Mouse (Mus musculus): ENCODE data around the gene Nosip.

Nosip gene

DNA sequence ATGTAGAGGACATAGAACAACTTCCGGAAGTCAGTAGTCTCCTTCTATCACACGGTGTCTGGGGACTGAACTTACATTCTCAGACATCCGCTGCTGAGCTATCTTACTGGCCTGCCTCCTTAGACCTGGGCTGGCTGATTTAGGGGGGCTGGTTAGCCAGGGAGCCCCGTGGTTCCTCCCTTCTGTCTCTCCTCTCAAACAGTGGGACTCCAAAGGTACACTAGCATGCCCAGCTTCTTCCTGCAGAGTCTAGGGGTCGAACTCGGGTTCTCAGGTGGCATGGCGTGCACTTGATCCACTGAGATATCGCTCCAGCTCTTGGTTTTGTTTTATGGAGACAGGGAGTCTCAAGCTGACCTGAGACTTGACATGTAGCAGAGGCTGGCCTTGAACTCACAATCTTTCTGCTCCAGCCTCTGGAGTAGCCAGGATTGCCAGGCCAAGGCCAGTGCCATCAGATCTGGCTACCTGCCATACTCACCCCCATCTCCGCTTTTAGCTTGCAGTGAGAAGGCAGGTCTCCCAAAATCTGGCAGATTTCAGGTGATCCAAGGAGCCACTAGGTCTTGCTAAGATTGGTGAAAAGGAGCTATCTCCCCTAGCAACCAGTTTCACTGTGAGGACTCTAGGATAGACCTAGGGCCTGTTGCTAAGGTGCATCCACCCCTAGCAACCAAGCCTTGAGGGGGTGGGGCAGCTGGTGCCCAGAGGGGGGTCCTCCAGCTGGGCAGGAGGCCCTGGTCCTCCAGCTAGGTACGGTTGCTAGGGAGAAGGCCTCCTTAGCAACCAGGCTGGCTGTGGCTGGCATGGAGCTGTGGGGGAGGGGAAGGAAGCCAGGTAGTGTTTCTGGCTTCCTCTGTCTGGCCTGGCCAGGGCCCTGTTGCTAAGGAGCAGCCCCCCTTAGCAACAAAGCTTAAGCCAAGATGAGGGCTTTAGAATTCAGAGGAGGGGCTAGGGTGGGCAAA is 3.3 kb upstream of the Nosip start:
- no peak for DNase-seq (ENCODE audit: low read depth, low spot score)

DNA sequence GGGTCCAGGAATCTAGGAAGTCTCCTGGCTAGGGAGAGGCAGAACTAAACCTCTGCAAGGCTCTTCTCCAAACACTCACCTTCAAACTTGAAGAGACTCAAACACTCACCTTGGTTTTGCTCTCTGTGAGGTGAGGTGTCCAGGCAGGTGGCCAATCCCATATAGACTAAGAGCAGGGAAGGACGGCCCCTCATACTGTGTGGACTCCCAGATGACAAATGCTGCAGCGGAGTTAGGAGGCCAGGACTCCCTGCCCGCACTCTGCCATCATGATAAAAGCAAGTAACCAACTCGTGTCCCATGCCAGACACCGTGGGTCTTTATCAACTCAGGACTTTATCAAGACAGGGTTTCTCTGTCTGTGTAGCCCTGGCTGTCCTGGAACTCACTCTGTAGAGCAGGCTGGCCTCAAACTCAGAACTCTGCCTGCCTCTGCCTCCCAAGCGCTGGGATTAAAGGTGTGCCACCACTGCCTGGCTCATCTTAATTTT is 1.6 kb upstream of the Nosip start:
- DNase-seq (ENCODE audit: low read depth, low spot score), result no peak

DNA sequence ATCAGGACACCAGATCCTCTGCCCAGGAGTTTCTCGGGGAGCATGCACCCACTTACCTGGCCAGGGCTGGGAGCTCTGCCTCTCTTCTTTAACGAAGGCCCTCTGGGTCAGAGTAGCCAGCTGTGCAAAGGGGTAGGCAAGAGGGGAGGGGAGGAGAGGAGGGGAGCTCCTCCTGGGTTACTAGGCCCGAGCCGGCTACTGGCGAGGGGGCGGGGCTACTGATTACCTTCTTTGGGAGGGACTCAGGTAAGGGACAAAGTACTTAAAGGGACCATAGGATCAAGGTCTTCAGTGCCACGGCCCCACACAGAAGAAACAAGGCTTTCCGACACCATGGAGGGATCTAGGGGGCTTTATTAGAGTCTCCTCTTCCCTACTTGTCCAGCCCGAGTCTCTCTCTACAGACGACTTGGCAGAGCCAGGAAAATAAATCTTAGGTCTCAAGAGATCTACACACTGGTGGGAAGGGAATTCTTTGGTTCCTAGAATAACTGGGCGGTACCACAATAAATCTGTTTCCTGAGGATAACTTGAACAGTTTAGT is 625 bp upstream of the Nosip start:
- DNase-seq (ENCODE audit: low read depth, low spot score), result no peak

DNA sequence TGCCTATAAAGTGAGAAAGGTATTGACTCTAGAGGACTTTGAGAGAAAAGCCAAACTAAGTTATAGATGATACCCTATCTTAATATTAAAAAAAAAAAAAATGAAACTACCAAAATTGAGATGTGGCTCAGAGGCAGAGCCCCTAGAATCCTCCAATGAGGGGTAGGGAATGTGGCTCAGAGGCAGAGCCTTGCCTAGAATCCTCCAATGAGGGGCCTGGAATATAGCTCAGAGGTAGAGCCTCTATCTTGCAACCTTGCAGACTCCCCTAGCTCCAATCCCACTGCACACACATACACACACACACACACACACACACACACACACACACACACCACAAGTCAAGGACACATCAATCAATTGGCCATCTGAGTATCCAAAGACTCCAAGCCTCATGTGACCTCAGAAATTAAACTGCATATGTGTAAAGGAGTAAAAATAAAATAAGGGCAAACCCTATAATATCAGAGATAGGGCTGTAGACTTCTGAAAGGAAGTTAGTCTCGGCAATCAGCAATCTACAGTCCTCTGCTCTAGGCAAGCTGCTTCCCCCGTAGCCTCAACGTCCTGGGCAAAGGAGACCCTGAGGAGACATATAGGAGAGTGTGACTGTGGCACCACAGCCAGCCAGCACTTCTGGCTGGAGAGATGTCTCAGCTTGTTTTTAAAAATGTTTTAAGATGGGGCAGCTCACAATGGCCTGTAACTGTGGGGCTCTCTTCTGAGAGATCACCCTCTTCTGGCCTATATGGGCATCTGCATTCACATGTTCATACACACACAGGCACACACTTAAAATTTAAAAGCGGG is 5.2 kb downstream of the Nosip start:
- DNase-seq (ENCODE audit: low read depth, low spot score), result no peak

DNA sequence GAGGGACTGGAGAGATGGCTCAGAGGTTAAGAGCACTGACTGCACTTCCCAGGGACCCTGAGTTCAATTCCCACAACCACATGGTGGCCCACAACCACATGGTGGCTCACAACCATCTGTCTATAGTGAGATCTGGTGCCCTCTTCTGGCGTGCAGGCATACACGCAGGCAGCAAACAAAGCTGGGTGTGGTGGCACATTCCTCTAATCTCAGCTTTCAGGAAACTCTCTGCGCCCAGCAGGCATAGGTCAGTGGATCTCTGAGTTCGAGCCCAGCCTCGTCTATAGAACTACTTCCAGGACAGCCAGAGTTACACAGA is 5.7 kb downstream of the Nosip start:
- peak; percentile 55 for DNase-seq (ENCODE audit: low read depth, low spot score)

DNA sequence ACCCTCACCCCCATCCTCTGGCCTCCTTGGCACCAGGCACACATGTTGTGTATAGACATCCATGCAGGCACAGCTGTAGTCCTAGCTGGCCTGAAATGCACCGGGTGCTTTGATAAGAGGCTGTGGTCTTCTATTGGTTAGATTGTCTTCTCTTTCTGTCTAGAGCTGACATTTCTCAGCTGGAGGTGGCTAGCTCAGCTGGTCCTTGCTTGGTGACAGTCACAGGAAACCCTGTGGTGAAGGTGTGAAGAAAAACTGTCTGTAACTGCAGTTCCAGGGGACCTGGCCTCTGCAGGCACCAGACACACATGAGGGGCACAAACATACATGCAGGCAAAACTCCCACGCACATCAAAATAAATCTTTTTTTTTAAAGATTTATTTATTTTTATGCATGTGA is 7.4 kb downstream of the Nosip start:
- no peak for DNase-seq (ENCODE audit: low read depth, low spot score)

DNA sequence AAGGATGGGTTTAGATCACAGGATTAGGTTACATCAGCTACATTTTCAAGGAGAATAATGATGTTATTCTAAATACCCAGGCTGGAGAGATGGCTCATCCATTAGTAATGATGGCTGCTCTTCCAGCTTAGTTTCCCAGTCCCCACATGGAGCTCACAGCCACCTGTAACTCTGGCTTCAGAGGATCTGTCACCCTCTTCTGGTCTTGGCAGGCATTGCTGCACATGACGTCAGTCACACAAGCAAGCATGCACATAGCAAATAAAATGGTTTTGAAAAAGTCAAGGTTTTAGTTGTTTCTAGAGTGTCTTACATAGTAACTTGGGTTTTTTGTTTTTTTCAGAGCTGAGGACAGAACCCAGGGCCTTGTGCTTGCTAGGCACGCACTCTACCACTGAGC is 10.0 kb downstream of the Nosip start:
- no peak for DNase-seq (ENCODE audit: low read depth, low spot score)

DNA sequence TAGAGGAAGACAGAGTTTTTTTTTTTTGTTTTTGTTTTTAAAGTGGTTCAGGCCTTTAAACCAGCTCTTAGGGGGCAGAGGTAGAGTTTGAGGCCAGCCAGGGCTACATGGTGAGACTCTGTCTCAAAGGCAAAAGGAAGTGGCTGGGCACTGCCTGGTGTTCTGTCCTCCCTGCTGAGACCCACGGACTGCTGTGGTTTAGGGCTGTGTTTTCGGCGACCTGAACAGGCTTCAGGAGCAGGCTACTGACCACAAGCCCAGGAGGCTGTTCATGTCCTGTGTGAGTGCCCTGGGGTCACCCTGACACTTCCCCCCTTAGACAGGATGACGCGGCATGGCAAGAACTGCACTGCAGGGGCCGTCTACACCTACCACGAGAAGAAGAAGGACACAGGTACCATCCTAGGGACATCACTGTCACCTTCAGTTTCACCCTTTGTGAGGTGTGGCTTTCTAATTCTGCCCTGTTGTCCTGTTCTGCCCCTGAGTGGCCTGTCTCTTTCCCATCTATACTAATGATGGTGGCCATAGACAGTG is 11.0 kb downstream of the Nosip start:
- no peak for DNase-seq (ENCODE audit: low read depth, low spot score)

DNA sequence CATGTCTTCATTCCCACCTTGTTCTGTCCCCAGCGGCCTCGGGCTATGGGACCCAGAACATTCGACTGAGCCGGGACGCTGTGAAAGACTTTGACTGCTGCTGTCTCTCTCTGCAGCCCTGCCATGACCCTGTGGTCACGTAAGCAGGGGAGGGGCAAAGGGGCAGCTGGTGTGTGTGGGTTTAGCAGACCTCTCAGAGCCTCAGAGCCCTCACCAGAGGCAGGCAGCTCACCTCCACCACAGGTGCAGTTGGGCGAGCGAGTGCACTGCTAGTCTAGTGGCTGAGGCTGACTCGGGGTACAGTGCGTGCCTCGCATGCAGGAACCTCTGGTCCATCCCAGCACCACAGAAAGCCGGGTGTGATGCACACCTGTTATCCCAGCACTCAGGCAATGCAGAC is 11.7 kb downstream of the Nosip start:
- DNase-seq (ENCODE audit: low read depth, low spot score), result no peak

DNA sequence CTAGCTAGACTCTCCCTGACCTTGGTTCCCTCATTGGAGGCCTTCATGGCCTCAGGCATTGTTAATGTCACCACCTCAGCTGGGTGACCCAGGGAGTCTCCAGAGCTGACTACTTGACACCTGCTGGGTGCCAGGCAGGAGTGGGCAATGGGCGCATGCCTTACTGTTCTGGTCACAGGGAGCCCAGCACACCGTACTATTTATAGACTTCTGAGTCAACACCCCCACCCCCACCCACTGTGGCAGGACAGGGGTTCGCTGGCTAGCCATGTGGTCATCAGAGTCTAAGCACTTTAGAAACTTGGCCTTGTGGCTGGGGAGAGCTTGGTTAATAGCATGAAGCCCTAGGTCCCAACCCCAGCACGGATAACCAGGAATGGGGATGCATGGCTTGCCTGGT is 13.2 kb downstream of the Nosip start:
- no peak for DNase-seq (ENCODE audit: low read depth, low spot score)

DNA sequence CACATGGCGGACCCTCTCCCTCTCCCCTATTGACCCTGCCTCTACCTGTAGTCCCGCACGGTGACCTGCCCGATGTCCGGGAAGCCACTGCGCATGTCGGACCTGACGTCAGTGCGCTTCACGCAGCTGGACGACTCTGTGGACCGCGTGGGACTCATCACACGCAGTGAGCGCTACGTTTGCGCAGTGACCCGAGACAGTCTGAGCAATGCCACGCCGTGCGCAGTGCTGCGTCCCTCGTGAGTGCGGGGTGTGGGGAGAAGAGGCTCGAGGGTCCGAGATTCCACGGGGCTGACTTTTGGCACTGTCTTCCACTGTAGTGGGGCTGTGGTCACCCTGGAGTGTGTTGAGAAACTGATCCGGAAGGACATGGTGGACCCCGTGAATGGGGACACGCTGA is 14.3 kb downstream of the Nosip start:
- no peak for DNase-seq (ENCODE audit: low read depth, low spot score)

DNA sequence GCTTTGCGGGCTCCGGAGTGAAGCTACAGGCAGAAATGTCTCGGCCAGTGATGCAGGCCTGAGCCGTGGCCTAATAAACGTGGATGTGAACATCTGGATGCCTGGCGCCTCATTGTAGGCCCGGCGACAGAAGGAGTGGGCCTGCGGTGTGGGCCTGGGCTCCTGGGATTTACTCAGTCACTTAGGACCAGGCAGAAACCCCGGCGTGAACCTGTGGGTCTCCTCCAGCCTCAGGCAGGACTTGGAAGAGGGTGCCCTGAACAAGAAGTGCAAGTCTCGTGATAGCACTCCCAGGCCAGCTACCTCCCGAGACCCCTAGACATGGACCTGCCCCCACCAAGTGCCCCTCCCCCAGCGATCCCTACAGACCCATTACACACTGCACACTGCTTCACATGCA is 15.1 kb downstream of the Nosip start:
- no peak for DNase-seq (ENCODE audit: low read depth, low spot score)

DNA sequence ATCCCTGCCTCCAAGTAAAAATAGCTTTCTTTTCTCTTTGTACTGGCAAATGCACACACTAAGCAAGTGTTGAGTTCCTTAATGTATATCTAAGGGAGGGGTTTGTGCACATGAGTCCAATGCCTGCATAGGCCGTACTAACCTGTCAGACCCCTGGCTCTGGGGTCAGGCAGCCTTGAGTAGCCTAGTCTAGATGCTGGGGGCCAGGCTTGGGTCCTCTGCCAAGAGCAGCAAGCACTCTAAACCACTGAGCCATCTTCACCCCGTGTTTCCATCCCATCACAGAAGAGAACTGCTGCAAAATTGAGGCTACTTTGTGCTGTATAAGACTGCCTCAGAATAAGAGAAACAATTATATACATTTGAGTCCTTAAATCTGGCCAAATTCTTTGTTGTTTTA is 15.6 kb downstream of the Nosip start:
- DNase-seq (ENCODE audit: low read depth, low spot score), result no peak

DNA sequence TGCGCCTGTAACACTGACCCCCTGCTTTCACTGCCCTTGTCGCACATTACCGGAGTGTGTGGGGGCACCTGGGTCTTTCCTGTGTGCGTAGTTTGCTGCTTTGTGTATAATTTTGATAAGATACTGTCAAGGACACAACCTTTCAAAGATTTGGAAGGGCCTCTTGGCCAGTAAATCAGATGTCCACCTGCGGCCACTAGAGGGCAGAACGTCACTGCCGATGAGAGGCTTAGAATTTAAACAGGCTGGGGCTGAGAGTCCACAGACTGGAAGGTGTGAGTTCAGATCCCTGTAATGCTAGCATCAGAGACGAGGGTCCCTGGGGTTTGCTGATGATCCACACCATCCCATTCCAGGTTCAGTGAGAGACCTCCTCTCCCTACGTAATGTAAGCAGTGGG is 16.3 kb downstream of the Nosip start:
- peak; percentile 66 for DNase-seq (ENCODE audit: low read depth, low spot score)

DNA sequence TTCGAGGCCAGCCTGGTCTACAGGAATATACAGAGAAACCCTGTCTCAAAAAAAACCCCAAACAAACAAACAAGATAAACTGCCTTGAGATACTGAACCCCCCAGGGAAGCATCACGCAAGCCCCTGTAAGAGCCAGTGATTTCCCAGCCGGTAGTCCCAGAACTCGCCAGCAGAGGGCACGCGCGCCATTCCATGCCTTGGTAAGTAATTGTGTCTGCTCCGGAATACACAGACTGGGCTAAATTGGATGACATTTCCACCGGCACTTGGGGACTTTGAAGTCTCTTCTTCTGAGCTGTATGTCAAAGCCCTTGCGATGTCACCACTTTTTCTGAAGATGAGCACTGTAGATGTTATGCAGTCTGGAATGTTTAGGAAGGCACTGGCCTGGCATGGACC is 17.6 kb downstream of the Nosip start:
- DNase-seq (ENCODE audit: low read depth, low spot score), result peak; percentile 84

DNA sequence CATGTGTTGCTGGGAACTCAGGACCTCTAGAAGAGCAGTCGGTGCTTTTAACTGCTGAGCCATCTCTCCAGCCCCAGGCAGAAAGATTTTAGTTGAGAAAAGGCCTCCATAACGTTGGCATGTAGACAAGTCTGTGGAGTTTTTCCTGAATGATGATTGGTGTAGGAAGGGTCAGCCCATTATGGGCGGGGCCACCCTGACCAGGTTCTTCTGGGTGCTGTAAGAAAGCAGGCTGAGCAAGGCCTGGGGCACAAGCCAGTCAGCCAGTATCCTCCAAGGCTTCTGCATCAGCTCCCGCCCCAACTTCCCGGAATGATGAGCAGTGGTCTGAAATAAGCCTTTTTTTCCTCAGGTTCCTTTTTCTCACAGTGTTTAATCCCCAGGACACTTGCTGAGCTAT is 18.8 kb downstream of the Nosip start:
- DNase-seq (ENCODE audit: low read depth, low spot score), result no peak

DNA sequence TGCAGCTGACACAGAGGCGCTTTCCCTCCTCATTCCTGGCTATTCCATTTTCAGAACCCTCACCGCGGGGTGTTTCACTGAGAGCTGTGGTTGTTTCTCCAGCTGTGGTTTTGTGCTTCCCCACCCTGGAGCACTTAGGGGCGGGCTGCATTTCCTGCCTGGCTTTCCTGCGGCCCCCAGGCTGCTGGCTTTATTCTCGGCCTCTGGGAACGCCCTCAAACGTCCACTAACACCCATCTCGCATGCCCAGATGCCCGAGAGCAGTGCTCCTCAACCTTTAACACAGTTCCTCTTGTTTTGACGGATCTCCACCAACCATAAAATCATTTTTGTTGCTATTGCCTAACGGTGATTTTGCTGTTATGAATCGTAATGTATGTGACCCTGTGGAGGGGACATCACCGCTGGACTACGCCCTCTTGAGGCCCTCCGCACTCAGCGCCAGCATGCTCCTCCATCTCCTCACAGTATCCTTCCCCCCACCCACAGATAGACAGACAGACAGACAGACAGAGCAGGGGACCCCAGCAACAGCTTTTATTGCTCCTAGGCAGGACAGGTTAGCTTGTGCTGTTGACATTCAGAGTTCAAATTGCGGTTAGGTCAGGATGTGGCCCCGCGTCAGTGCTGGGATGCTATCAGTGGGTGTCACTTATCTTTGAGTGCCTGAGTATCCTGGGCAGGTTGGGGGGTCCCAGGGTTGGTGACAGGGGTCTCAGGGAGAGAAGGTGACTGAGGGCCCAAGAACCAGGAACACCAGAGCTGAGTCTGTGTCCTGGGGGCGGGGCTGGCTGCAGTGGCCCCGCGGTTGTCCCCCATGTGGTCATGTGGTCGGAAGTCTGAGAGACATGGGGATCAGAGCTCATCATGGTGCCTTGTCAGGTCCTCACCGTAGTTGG is 20.4 kb downstream of the Nosip start:
- DNase-seq (ENCODE audit: low read depth, low spot score), result no peak

DNA sequence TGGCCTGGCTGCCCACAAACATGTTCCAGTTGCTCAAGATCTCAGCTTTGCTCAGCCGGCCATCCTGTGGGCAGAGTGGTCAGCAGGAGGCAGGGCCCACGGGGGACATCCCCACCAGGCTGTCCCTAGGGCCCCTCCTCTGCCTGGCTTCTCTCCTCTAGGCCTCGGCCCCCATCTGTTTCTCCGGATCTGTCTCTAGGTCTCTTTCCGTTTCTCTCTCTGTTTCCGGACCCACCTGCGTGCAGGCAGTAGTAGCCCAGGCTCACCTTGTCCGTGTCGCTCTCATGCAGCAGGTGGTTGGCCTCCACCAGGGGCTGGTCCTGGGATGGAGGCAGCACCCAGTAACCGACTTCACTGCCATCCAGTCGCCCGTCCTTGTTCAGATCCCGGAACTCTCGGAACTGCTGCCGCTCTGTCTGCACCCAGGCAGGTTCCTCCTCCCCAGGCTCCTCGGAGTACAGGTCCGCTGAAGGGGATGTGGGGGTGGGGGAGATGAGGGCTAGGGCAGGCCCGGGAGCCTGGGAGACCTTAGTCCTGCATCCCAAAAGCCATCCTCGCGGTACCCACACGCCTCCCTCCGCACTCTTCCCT is 21.2 kb downstream of the Nosip start:
- no peak for DNase-seq (ENCODE audit: low read depth, low spot score)

DNA sequence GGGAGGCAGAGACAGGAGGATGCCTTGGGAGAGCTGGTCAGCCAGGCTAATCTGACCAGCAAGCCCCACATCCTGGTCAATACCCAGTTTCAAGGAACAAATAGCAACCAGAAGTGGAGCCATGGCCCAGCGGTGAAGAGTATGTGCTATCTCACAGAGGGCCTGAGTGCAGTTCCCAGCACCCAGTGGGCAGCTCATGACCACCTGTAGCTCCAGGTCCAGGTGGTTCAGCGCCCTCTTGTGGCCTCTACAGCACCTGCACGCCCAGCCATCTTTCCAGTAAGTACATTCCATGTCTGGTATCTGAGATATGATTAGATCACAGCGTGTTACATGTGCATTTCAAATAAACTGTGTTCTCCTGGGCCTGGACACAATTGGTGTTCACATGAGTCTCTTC is 23.9 kb downstream of the Nosip start:
- no peak for DNase-seq (ENCODE audit: low read depth, low spot score)

DNA sequence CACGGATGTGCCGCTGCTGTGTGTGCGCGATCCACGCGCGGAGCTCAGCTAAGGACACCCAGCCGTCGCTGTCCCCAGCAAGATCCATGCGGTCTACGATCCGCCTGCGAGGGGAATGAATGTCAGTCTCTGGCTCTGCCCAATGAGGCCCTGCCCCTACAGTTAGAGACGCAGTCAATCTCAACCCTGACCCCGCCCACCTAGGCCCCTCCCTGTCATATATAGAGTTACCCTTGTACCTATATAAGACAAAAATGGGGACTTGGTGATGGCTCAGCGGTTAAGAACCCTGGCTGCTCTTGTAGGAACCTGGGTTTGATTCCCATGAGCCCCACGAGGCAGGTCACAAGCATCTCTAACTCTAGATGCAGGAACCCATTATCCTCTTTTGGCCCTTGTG is 26.4 kb downstream of the Nosip start:
- no peak for DNase-seq (ENCODE audit: low read depth, low spot score)

All from embryo, embryonic 11.5 days (tissue).